7 mouse cellular contexts compared by ENCODE assay signal in the genomic region with DNA sequence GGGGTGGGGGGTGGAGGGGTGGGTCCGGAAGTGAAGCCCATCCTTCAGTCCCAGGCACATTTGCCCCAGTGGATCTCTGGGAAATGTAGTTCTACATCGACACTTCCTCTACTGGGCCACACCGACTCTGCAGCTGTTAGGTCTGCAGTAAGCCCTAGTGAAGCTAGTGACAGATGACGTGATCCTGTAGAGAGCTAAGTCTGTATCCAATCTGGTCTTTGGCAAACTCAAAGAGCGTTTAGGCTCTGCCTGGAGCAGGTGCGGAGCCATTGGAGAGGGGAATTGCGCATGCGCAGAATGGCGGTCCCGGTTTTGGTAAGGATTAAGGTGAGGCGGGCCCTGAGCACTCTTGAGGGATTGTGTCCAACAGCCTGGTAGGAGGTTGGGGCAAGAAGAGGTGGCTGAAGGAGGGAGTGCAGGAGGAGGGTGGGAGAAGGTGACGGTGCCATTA. TPM values are rescaled to one million over a fixed set of nuclear protein-coding genes. Genes with fewer than 3 reads are reported as not detected.
DNase-seq lines count a peak whose midpoint lies in the region; ATAC-seq lines count a peak whose summit lies in the region.

A gene (plus strand): TSS at position 102 of the 451 bp plus-strand sequence.

- intact Hi-C loops in left cerebral cortex, postnatal 4 days (cut with DNase I), result loop anchor here (5.0 kb wide), 1 partner anchor 553 kb away; a partner anchor contains a TSS

- no peaks in the 10 kb centered on the region for H3K27me3 ChIP-seq in embryonic facial prominence, embryonic 11.5 days (ENCODE audit: control insufficient read depth, insufficient read depth, low read length)
- no peaks in the 10 kb centered on the region for H3K27me3 ChIP-seq in midbrain, embryonic 11.5 days (ENCODE audit: control insufficient read depth, insufficient read depth, low read length)

- WGBS in embryonic facial prominence, embryonic 11.5 days, result 1% methylated on average over 12 of the region's 12 CpGs
- 0% methylated on average over 12 of the region's 12 CpGs for WGBS in midbrain, embryonic 11.5 days

- DNase-seq in adrenal gland, postnatal 14 days, result peak; percentile 93
- peak; percentile 87 for DNase-seq in embryonic facial prominence, embryonic 11.5 days (ENCODE audit: low spot score)
- DNase-seq in heart, adult 11 months, result peak; percentile 99
- peak; percentile 91 for DNase-seq in kidney, adult 11 months
- DNase-seq in left cerebral cortex, postnatal 4 days, result peak; percentile 93
- peak; percentile 99 for DNase-seq in midbrain, embryonic 11.5 days (ENCODE audit: low spot score, missing footprints)
- peak; percentile 77 for DNase-seq in skeletal muscle tissue, adult 2 months (ENCODE audit: low read depth, low spot score)

- H3K4me3 ChIP-seq in embryonic facial prominence, embryonic 11.5 days (ENCODE audit: low read depth, low read length), result peak within 1 kb of the TSS; percentile 38
- H3K4me3 ChIP-seq in midbrain, embryonic 11.5 days (ENCODE audit: low read depth, low read length), result peak within 1 kb of the TSS; percentile 61

- H3K9me3 ChIP-seq in embryonic facial prominence, embryonic 11.5 days (replicated peaks; ENCODE audit: control insufficient read depth, low read length), result no peaks in the 10 kb centered on the region
- H3K9me3 ChIP-seq in midbrain, embryonic 11.5 days (ENCODE audit: control insufficient read depth, low read length), result no peaks in the 10 kb centered on the region

- no peaks in the 10 kb centered on the region for H3K4me1 ChIP-seq in embryonic facial prominence, embryonic 11.5 days (ENCODE audit: control insufficient read depth, insufficient read depth, low read length)
- H3K4me1 ChIP-seq in midbrain, embryonic 11.5 days (ENCODE audit: control insufficient read depth, insufficient read depth, low read length), result peaks cover 7% of the 10 kb centered on the region; the same call in 1 of the 2 replicates

- peaks cover 4% of the 10 kb centered on the region; the same call in 1 of the 2 replicates for H3K36me3 ChIP-seq in embryonic facial prominence, embryonic 11.5 days (replicated peaks; ENCODE audit: control insufficient read depth, insufficient read depth, low read depth, low read length)
- H3K36me3 ChIP-seq in midbrain, embryonic 11.5 days (ENCODE audit: control insufficient read depth, insufficient read depth, low read length), result peaks cover 4% of the 10 kb centered on the region; the same call in 1 of the 2 replicates

- H3K4me2 ChIP-seq in embryonic facial prominence, embryonic 11.5 days (ENCODE audit: low read depth, low read length), result peak within 1 kb of the TSS; percentile 43
- peak within 1 kb of the TSS; percentile 69 for H3K4me2 ChIP-seq in midbrain, embryonic 11.5 days

- H3K27ac ChIP-seq in embryonic facial prominence, embryonic 11.5 days (replicated peaks; ENCODE audit: low read depth, low read length), result no peak within 1 kb of the TSS
- peak within 1 kb of the TSS; percentile 80 for H3K27ac ChIP-seq in midbrain, embryonic 11.5 days (ENCODE audit: low read depth, low read length)

- peak; percentile 52 for ATAC-seq in embryonic facial prominence, embryonic 11.5 days (replicated peaks; ENCODE audit: insufficient number of reproducible peaks, low FRiP score, low TSS enrichment, low read depth)
- peak; percentile 67 for ATAC-seq in midbrain, embryonic 11.5 days (ENCODE audit: low FRiP score)

- peak within 1 kb of the TSS; percentile 56 for H3K9ac ChIP-seq in embryonic facial prominence, embryonic 11.5 days (replicated peaks; ENCODE audit: low read length)
- H3K9ac ChIP-seq in midbrain, embryonic 11.5 days (ENCODE audit: low read length), result peak within 1 kb of the TSS; percentile 71

RNA-seq across cellular contexts. Expression of the gene that starts here (rescaled TPM):
- total RNA-seq in adrenal gland, postnatal 14 days (2021), result 4.7 and 7.8 TPM in 2 replicates
- 4.5 and 4.8 TPM in 2 replicates for polyA plus RNA-seq in embryonic facial prominence, embryonic 11.5 days (2014; fragmentation: Nextera tagmentation; extraction: Ambion mirVana)
- 10 to 100 TPM; 20.5 to 21.7 TPM for total RNA-seq in left cerebral cortex, postnatal 4 days (2021)
- 5.8 and 6.4 TPM in 2 replicates for polyA plus RNA-seq in midbrain, embryonic 11.5 days (2014; fragmentation: Nextera tagmentation; extraction: Ambion mirVana)
